Mouse (Mus musculus) kidney, embryonic 15.5 days (tissue): ENCODE measurements around the gene Srp72. TPM values are rescaled to one million over a fixed set of nuclear protein-coding genes. Genes with fewer than 3 reads are reported as not detected.
"Not testable (repeated sequence)": the region's sequence is repeated elsewhere in the genome, so short reads cannot be mapped to it uniquely, and the experiment has no call there.

ENCODE experiments used
- ATAC-seq: fragments of 200-750 bp; cut with Nextera tagmentation; replicated peaks from 2 replicates; pipeline ENCODE4 v1.8.0; 2017; ENCODE audit warnings: moderate TSS enrichment; ENCODE audit not compliant: low FRiP score
- H3K27ac ChIP-seq: fragments of 300-500 bp; sonication (generic); 2 replicates; pipeline ENCODE4 v1.5.1; 2015; ENCODE audit warnings: mild to moderate bottlenecking, inconsistent platforms
- H3K27me3 ChIP-seq: fragments of 300-500 bp; sonication (generic); 2 replicates; pipeline ENCODE4 v1.6.1; 2015; ENCODE audit warnings: inconsistent platforms
- H3K36me3 ChIP-seq: fragments of 300-500 bp; sonication (generic); 2 replicates; pipeline ENCODE4 v1.6.1; 2015; ENCODE audit warnings: inconsistent platforms
- H3K4me1 ChIP-seq: fragments of 300-500 bp; sonication (generic); 2 replicates; pipeline ENCODE4 v1.6.1; 2015; ENCODE audit warnings: inconsistent platforms
- H3K4me2 ChIP-seq: fragments of 300-500 bp; sonication (generic); 2 replicates; pipeline ENCODE4 v1.6.1; 2015; ENCODE audit warnings: moderate library complexity, mild to moderate bottlenecking, inconsistent platforms
- H3K4me3 ChIP-seq: fragments of 300-500 bp; sonication (generic); replicated peaks from 2 replicates; pipeline ENCODE4 v1.5.1; 2015; ENCODE audit warnings: mild to moderate bottlenecking, inconsistent platforms
- H3K9ac ChIP-seq: fragments of 300-500 bp; sonication (generic); 2 replicates; pipeline ENCODE4 v1.6.1; 2015; ENCODE audit warnings: mild to moderate bottlenecking, inconsistent platforms
- H3K9me3 ChIP-seq: fragments of 300-500 bp; sonication (generic); replicated peaks from 2 replicates; pipeline ENCODE4 v1.6.1; 2016; ENCODE audit warnings: inconsistent platforms
- WGBS: fragments of 180-500 bp; shearing (Covaris S2); methylation state at CpG from one replicate; pipeline ENCODE4 v1.1.7; 2015; ENCODE audit warnings: mixed read lengths; 5-methylcytosine and 5-hydroxymethylcytosine counted together
- polyA plus RNA-seq: library from polyadenylated mRNA; unstranded; fragments of >200 nt; fragmentation: Nextera tagmentation; extraction: Ambion mirVana; gene quantifications from 2 replicates; pipeline ENCODE4 v1.2.1, GENCODE M21; 2015

The Srp72 gene
- polyA plus RNA-seq, 1 experiment from 2014 or later: 98.1 TPM

GRCm38 (mm10) chr5:77015544-77016482, 41.3 kb downstream of the Srp72 start, which contains the start of gene Thegl:
Thegl (plus strand) TSS chr5:77016023.
- peaks cover 8% of the 10 kb centered on the region for H3K4me1 ChIP-seq
- 10% methylated on average over 57 of the region's 57 CpGs for WGBS
- peaks cover 12% of the 10 kb centered on the region; the same call in 1 of the 2 replicates for H3K27me3 ChIP-seq
- no peaks in the 10 kb centered on the region for H3K36me3 ChIP-seq
- peak within 1 kb of the TSS; percentile 55 for H3K4me3 ChIP-seq
- peak within 1 kb of the TSS; percentile 26; the same call in 1 of the 2 replicates for H3K9ac ChIP-seq
- no peaks in the 10 kb centered on the region for H3K9me3 ChIP-seq
- peak; percentile 99 for ATAC-seq
- H3K4me2 ChIP-seq: peak within 1 kb of the TSS; percentile 91
- H3K27ac ChIP-seq: no peak within 1 kb of the TSS

GRCm38 (mm10) chr5:77028034-77028433, 53.6 kb downstream of the Srp72 start:
- Histone ChIP-seq H3K4me3 (no peak overlapping the region), H3K27ac (no peak overlapping the region), H3K9ac (no peak overlapping the region), H3K4me1 (no peaks in the 10 kb centered on the region), H3K36me3 (no peaks in the 10 kb centered on the region), H3K27me3 (no peaks in the 10 kb centered on the region), H3K4me2 (no peak overlapping the region), H3K9me3 (no peaks in the 10 kb centered on the region)
- 72% methylated on average over 3 of the region's 3 CpGs for WGBS
- no peak for ATAC-seq

DNA sequence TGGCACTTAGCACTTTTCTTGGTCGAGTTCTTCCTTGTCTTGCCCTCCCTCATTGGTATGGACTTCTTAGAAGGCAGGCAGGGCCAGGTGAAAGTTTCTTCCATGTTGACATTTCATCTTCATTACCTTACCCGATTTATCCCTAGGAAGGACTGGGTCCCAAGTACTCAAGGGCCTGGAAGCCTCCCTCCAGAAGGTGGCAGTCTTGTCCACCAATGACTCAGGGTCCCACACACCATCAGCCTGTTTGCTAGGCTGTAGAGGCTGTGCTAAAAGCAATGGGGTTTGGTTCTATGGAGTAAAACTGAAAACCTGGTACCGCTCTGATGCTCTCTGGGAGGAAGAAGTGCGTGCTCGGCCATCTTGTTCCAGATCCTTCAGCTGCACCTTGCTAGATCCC, 55.3 kb downstream of the Srp72 start:
- WGBS: 78% methylated on average over 5 of the region's 5 CpGs
- no peaks in the 10 kb centered on the region for H3K27me3 ChIP-seq
- no peak overlapping the region for H3K9ac ChIP-seq
- no peaks in the 10 kb centered on the region for H3K36me3 ChIP-seq
- no peak overlapping the region for H3K4me3 ChIP-seq
- no peaks in the 10 kb centered on the region for H3K9me3 ChIP-seq
- no peak for ATAC-seq
- no peak overlapping the region for H3K4me2 ChIP-seq
- H3K27ac ChIP-seq: no peak overlapping the region
- no peaks in the 10 kb centered on the region for H3K4me1 ChIP-seq

DNA sequence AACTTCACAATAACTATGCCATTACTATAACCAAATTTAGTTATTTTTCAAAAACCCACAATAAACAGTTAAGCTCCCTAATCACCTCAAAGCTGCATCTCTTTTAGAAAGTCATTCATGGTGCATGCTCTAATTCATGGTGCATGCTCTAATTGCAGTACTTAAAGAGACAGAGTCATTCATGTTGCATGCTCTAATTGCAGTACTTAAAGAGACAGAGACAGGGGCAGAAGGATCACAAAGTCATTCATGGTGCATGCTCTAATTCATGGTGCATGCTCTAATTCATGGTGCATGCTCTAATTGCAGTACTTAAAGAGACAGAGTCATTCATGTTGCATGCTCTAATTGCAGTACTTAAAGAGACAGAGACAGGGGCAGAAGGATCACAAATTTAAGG, 60.6 kb downstream of the Srp72 start:
- H3K9me3 ChIP-seq, H3K9ac ChIP-seq, H3K27me3 ChIP-seq, H3K27ac ChIP-seq, H3K4me3 ChIP-seq, ATAC-seq, H3K4me1 ChIP-seq, H3K36me3 ChIP-seq, H3K4me2 ChIP-seq: not testable (repeated sequence)

DNA sequence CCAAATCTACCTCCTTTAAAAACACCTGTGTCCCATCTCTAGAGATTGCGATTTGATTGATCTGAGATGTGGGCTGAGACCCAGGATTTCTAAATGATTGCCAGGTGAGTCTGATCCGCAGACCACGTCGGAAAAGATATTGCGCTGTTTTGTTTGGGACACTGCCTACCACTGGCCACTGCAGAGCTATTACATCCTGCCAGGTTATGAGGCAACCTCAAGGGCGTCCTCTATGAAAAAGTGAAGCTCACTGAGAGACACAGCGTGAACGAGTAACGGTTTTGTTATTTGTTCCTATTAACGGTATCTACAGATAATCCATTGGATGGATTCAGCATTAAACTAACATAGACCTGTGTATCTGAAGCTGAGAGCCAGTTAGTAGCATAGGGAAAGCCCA, 64.0 kb downstream of the Srp72 start:
- WGBS: 89% methylated on average over 10 of the region's 10 CpGs
- H3K27ac ChIP-seq: no peak overlapping the region
- no peak overlapping the region for H3K4me3 ChIP-seq
- H3K36me3 ChIP-seq: no peaks in the 10 kb centered on the region
- no peak overlapping the region for H3K4me2 ChIP-seq
- no peak for ATAC-seq
- H3K27me3 ChIP-seq: no peaks in the 10 kb centered on the region
- H3K4me1 ChIP-seq: no peaks in the 10 kb centered on the region
- H3K9me3 ChIP-seq: no peaks in the 10 kb centered on the region
- H3K9ac ChIP-seq: no peak overlapping the region

DNA sequence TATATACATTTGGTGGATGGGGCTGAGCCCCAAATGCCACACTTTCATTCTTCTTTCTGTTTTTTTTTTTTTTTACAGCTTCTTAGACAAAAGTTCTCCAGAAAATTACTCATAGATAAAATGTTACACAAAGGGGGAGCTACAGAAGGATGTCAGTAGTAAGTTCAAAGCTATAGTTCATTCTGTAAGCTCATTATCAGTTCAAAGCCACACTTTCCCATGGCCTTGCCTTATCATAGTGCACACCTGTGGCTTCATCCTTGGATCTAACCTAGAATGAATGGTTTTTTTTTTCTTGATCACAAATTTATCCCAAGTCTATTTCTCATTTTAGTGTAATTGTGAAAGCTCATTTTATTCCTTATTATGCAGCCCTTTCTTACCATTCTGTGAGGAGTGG, 64.9 kb downstream of the Srp72 start:
- H3K27ac ChIP-seq: no peak overlapping the region
- no peak for ATAC-seq

GRCm38 (mm10) chr5:77044362-77044761, 69.9 kb downstream of the Srp72 start:
- Histone ChIP-seq H3K9me3 (no peaks in the 10 kb centered on the region), H3K27me3 (no peaks in the 10 kb centered on the region), H3K36me3 (no peaks in the 10 kb centered on the region), H3K9ac (no peak overlapping the region), H3K27ac (no peak overlapping the region), H3K4me1 (no peaks in the 10 kb centered on the region), H3K4me2 (no peak overlapping the region), H3K4me3 (no peak overlapping the region)
- WGBS: 63% methylated on average over 5 of the region's 5 CpGs
- no peak for ATAC-seq

More for the DNA sequence above, 64.9 kb downstream of the Srp72 start:
- H3K9ac ChIP-seq: no peak overlapping the region
- H3K4me1 ChIP-seq: no peaks in the 10 kb centered on the region
- no peak overlapping the region for H3K4me3 ChIP-seq
- no peak overlapping the region for H3K4me2 ChIP-seq
- H3K9me3 ChIP-seq: no peaks in the 10 kb centered on the region
- no peaks in the 10 kb centered on the region for H3K36me3 ChIP-seq
- no peaks in the 10 kb centered on the region for H3K27me3 ChIP-seq

Other genes starting within 250 kb of the Srp72 start
- gene Aasdh, start 69.2 kb upstream of the Srp72 start, polyA plus RNA-seq: 16.8 and 18.1 TPM in 2 replicates
- gene Paics, start 23.4 kb upstream of the Srp72 start, polyA plus RNA-seq: 316 and 330 TPM in 2 replicates
- 40.1 and 43.6 TPM in 2 replicates for gene Ppat, start 23.1 kb upstream of the Srp72 start, polyA plus RNA-seq
- gene Arl9, start 29.4 kb downstream of the Srp72 start, polyA plus RNA-seq: 0.44 TPM in 1 of 2 replicates, not detected in the other
- not detected in 2 replicates for gene Thegl, start 41.3 kb downstream of the Srp72 start, polyA plus RNA-seq
- gene Hopx, start 140.4 kb downstream of the Srp72 start, polyA plus RNA-seq: 1.0 and 1.7 TPM in 2 replicates
- gene Spink2, start 236.8 kb downstream of the Srp72 start, polyA plus RNA-seq: 2.1 TPM in 2 replicates